20 mouse cellular contexts compared by ENCODE assay signal in genomic region chr14:115282782-115283181, GRCm38 (mm10).
"Had no signal": no experiment of that assay in that cellular context is flagged by ENCODE, and none has a peak within 500 bp of the region (broad histone marks: within the 10 kb centered on the region; RNA-seq: fewer than 3 reads in every experiment).

No protein-coding gene starts in this region.

- DNase-seq: kidney, adult 18-20 months; kidney, adult 9 months; kidney, postnatal 14 days; kidney, postnatal 4 days; layer of hippocampus, adult 9-11 months; liver; lung, adult 18-20 months; lung, postnatal 10 days; lung, postnatal 4 days; thymus, adult 2 months; thymus, postnatal 14 days; thymus, postnatal 4 days had no signal

- H3K4me2 ChIP-seq: liver, embryonic 12.5 days; liver, embryonic 15.5 days; lung, embryonic 15.5 days; midbrain, embryonic 12.5 days had no signal

- ATAC-seq: intestine, embryonic 16.5 days; liver, embryonic 12.5 days; midbrain, embryonic 16.5 days had no signal

- H3K9ac ChIP-seq: liver, embryonic 12.5 days; liver, embryonic 15.5 days; lung, embryonic 15.5 days; midbrain, embryonic 12.5 days had no signal

- H3K27me3 ChIP-seq: liver, embryonic 12.5 days; liver, embryonic 15.5 days; lung, embryonic 15.5 days; midbrain, embryonic 12.5 days had no signal

- H3K4me1 ChIP-seq: liver, embryonic 12.5 days; liver, embryonic 15.5 days; lung, embryonic 15.5 days; midbrain, embryonic 12.5 days had no signal

- H3K36me3 ChIP-seq: liver, embryonic 12.5 days; liver, embryonic 15.5 days; lung, embryonic 15.5 days; midbrain, embryonic 12.5 days had no signal

- H3K9me3 ChIP-seq: liver, embryonic 12.5 days; liver, embryonic 15.5 days; lung, embryonic 15.5 days; midbrain, embryonic 12.5 days had no signal

- H3K4me3 ChIP-seq: liver, embryonic 12.5 days; liver, embryonic 15.5 days; lung, embryonic 15.5 days; midbrain, embryonic 12.5 days; myocyte had no signal

- H3K27ac ChIP-seq: liver, embryonic 12.5 days; liver, embryonic 15.5 days; lung, embryonic 15.5 days; midbrain, embryonic 12.5 days; stomach, postnatal 0 days had no signal
